Mouse (Mus musculus) olfactory bulb, adult 2 months (tissue): ENCODE results near the gene Nxph4.

Source experiments
- CTCF ChIP-seq: fragments of 200-500 bp; IDR thresholded peaks from 2 replicates; pipeline ENCODE4 v1.5.1; 2012; ENCODE audit warnings: low read depth, mild to moderate bottlenecking, low read length, moderate library complexity; ENCODE audit not compliant: insufficient read depth
- POLR2A ChIP-seq: fragments of 200-500 bp; IDR thresholded peaks from 2 replicates; pipeline ENCODE4 v1.6.1; 2012; ENCODE audit warnings: mild to moderate bottlenecking, low read depth, low read length, moderate library complexity; ENCODE audit not compliant: insufficient read depth

GRCm38 (mm10) chr10:127522088-127522581 is 12.2 kb downstream of the Nxph4 start, which contains the start of gene Shmt2:
- TF ChIP-seq POLR2A (no peak), CTCF (no peak)
